Mouse (Mus musculus) layer of hippocampus, postnatal 36 days (tissue): Measurements from ENCODE around the gene Lbh. TPM values are rescaled to one million over a fixed set of nuclear protein-coding genes. Genes with fewer than 3 reads are reported as not detected.

Experiments
- DNase-seq, 2 experiments: peaks; one replicate each; pipeline ENCODE4 v3.0.0; 2022
- total RNA-seq, 2 experiments: library from RNA; stranded (reverse); gene quantifications; 2 replicates each; pipeline ENCODE4 v1.2.3; 2021

Lbh gene
- 10 to 100 TPM; 32.6 to 35.7 TPM for total RNA-seq

- peak; percentile 89 to 92 for DNase-seq
Observed at GRCm38 (mm10) chr17:72918053-72918452, at the start of gene Lbh. TSS of gene Lbh (plus strand) at chr17:72918305.

DNA sequence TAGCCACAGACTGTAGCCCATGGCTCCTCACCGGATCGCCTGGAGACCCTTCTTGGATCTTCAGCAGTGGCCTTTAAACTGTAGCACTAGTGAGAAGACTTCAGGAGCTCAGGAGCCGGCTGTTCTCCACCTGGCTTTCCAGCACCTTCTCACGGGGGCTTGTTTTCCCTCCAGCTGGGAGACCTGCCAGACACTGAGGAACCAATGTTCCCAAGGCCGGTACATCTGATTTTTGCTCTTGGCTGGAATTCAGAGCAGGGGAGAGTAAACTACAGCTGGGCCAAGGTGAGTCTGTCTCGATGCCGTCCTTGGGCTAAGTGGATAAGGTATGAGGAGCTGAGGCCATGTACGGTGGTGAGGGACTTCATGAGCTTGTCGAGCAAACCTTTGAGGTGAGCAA, 39.1 kb upstream of the Lbh start:
- no peak for DNase-seq

GRCm38 (mm10) chr17:72880156-72880555, 37.9 kb upstream of the Lbh start:
- DNase-seq, result no peak

- no peak for DNase-seq
Observed at GRCm38 (mm10) chr17:72881051-72881450, 37.1 kb upstream of the Lbh start.

DNA sequence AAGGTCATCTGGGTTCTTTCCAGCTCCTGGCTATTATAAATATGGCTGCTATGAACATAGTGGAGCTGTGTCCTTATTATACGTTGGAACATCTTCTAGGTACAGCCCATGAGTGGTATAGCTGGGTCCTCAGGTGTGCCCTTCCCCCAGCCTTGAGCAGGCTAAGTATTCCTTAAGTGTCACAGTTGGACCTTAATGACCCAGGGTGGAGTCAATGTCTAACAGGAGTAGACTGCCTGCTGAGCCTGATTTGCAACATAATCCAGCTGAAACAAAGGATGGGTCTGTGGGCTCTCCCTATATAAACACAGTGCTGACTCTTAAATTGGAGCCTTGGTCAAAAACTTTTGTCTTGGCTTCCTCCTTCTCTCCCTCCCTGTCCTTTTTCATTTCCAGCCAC, 36.3 kb upstream of the Lbh start:
- no peak for DNase-seq

DNA sequence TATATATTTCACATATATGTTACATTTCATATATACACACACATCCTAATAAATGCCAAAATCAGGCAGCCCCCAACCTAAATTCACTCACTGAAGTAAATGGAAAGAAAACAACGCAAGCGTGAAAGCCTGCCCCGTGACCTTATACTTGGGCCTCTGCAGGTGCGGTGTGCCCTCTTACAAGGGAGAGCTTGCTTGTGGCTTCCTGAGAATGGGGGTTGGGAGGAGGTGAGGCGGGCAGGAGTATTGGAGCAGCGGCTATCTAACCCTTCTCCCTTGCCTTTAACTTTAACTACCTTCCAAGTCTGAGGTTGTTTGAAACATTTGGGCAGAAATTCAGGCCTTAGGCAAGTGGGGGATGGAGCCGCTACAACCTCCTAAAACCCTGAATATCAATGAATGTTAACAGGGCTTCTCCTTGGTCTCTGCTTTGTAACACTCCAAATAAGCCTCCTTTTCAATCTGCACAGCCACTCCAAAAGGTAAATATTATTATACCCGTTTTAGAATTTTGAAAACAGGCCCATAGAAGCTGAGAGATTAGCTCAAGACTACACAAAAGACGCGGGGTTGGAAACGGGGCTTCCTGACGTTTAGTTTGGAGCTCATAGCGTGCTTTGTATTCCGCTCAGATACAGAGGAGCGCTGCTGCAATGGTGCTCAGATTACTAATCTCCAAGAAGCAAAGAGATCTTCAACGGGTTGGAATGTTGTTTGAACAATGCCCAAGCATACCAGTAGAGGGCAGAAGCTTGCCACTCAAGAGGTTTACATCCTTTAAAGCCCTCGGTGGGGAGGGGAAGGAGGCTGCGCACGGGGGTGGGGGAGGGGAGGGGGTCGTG, 28.3 kb upstream of the Lbh start:
- peak; percentile 26 to 62 for DNase-seq

- DNase-seq, result no peak
Observed at GRCm38 (mm10) chr17:72890398-72890898, 27.7 kb upstream of the Lbh start.

DNA sequence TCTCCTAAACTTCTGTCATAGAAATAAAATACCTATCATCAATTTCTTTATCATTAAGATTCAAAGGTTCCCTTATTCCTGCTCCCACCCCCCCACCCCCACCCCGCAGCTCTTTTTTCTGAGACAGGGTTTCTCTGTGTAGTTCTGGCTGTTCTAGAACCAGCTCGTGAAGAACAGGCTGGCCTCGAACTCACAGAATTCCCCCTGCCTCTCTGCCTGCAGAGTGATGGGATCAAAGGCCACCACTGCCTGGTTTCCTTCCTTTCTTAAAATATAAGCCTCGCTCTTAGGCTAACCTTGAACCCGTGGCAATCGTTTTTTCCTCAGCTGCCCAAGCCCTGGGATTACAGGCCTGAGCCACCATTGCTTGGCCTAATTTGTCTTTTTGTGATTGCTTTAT, 26.5 kb upstream of the Lbh start:
- DNase-seq, result no peak

DNA sequence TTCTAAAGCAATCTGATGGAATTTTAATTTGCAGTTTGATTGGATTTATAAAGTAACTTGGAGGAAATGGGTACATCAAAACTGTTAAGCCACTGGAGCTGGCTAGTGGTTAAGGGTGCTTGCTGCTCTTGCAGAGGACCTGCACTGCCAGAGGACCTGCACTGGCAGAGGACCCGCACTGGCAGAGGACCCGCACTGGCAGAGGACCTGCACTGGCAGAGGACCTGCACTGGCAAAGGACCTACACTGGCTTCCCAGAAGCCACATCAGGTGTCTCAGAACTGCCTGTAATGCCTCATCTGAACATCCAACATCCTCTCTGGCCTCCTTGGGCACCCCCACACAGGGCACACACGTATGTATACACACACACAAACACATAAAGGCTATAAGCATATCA, 22.6 kb upstream of the Lbh start:
- no peak for DNase-seq

DNA sequence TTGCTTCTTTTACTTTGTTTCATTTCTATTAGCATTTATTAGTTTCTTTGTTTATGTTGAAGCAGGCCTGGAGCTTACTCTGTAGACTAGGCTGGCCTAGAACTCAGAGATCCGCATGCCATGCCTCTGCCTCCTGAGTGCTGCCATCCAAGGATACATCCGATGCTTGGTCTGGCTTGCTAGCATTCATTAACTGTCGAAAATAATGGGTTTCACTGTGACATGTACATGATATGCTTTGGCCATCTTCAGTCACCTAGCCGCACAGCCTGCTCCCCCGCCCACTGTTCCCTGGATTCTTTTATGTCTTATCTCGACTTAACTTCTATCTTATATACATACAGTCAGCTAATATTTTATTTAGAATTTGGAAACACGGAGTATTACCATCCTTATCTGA, 21.0 kb upstream of the Lbh start:
- DNase-seq, result no peak

GRCm38 (mm10) chr17:72897961-72898360, 20.1 kb upstream of the Lbh start:
- DNase-seq, result no peak

DNA sequence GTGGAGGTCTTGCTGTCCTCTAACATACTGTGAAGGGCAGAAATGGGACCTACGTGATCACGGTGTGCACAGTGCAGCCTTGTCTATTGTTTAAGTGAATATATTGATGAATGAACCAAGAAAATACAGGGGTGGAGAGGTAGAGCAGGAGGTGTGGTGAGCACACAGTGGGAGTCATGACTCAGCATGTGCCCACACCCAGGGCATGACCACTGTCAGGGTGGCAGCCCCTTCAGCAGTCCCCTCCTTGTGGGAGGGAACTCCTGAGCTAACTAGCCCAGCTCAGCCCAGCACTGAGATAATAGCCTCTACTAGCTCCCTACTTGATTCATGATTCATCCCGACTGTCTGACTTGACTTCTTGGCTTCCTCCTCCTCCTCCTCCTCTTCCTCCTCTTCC, 19.3 kb upstream of the Lbh start:
- no peak for DNase-seq

GRCm38 (mm10) chr17:72901021-72901420, 17.1 kb upstream of the Lbh start:
- no peak for DNase-seq

DNA sequence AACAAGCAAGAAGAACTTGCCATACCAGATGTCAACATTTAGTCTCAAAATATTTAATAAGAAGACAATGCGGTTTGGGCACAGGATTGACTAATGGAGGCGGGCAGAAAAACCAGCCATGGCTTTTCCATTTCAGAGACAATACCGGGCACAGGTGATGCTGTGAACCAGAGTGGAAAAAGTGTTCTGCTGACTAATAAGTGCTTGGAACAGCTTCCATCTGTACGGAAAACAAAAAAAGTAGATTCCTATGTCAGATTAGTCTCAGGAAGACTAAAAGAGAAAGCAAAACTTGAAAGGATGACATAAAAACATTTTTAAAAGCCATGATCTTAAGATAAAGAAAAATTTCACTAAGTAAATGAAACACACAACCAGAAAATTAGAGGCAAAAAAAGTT, 16.4 kb upstream of the Lbh start:
- DNase-seq, result no peak

DNA sequence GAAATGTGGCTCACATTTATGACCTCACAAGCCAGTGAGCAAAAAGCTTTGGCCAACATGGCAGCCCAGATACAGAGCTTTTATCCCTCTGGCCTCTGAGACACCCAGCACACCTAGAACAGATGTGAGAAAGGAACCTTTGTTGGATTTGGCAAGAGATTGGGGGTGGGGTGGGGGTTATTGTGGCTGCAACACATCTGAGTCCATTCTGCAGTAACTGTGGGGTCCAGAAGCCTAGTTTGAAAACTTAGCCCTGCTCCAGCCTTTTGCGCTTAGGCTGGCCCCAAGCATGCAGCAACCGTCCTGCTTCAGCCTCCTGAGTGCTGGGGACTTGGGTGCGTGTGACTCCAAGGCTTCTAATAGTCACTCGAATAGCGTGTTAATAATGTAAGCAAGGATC, 14.8 kb upstream of the Lbh start:
- no peak for DNase-seq

DNA sequence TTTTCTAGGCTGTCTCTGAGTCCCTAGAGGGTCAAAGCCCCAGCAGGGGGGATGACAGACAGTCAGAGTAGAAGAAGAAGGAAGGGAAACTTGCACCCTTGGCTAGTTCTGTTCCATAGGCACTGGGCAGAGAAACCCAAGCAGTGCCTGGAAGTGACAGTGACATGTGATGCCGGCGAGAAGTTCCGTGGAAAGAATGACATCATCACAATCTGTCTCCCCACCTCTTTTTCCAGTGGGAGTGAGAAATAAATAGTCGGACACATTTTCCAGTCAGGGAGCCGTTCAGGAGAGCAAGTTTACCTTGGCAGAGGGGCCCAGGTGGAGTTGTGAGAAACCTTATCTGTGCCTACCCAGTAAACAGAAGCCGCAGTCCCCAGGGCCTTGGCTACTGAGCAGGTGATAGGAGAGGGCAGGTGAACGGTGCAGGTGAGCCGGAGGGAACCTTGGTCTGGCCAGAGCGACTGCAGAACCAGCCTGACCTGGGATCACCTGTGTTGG, 14.1 kb upstream of the Lbh start:
- DNase-seq, result no peak

GRCm38 (mm10) chr17:72904873-72905272, 13.2 kb upstream of the Lbh start:
- DNase-seq, result no peak

GRCm38 (mm10) chr17:72906231-72906896, 11.7 kb upstream of the Lbh start:
- no peak for DNase-seq

- no peak for DNase-seq
Observed at GRCm38 (mm10) chr17:72907211-72907610, 10.9 kb upstream of the Lbh start.

GRCm38 (mm10) chr17:72907777-72908176, 10.3 kb upstream of the Lbh start:
- DNase-seq, result no peak

GRCm38 (mm10) chr17:72908561-72908960, 9.5 kb upstream of the Lbh start:
- DNase-seq, result no peak

DNA sequence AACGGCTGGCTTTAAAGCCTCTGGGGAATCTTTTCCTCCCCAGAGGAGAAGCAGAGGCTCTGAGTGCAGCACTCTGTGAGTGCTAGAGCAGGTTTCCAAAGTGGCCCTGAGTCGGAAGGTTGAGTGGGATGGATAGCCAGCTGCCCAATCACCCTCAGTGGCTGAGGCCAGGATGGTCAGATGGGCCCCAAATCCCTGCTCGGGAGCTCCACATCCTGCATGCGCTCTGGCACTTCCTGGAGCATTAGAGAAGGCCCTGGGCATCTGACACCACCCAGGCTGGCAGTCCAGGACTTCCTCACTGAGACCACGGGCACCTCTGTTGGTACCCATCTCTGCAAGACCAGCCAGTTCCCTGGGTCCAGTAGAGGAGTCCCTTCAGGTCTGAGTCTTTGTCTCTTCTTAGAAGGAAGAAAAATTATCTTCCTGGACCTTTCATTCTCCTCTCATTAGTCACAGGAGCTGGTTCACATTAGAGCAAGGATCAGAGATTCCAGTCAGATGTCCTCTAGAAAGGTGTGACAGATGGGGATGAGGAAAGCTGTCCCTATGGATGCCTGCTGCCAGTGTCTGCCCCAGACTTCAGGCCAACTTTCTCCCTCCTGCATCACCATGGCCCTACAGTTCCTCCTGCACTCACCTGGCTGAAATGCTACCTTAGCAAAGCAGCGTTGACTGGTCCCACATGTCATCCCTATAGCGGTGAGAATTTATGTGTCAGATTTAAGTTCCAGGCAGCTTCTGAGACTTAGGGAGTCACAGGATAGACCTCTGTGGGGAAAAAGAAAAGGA, 8.8 kb upstream of the Lbh start:
- DNase-seq, result no peak

DNA sequence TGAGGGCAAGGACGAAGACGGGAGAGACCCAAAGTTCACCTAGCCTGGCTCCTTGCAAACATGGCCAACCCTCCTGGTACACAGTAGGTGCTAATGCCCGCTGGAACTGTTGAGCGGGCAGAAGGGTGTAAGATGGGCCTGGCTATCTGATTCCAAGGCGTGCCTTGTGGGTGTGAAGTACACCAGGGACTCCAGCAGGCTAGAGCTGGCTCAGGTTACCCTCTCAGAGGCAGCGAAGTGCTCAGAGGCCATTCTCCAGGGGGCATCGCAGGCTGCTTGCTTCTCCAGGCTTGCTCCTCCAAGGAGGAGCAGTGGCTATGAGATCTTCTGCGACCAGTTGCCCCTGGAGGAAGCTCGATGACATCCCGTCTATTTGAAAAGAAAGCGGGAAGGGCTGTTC, 6.8 kb upstream of the Lbh start:
- DNase-seq, result no peak
